Mouse (Mus musculus) erythroblast, embryonic 14.5 days (primary cell): ENCODE results near the gene Gm21028.
"Not testable (repeated sequence)": the region's sequence is repeated elsewhere in the genome, so short reads cannot be mapped to it uniquely, and the experiment has no call there.

Experiments used
- GATA1 ChIP-seq: IDR thresholded peaks from 2 replicates; pipeline ENCODE4 v1.6.1; 2012; ENCODE audit warnings: low read length, inconsistent platforms, mixed read lengths
- TAL1 ChIP-seq: IDR thresholded peaks from 3 replicates; pipeline ENCODE4 v1.6.1; 2012; ENCODE audit warnings: low read length, inconsistent platforms, mixed read lengths

DNA sequence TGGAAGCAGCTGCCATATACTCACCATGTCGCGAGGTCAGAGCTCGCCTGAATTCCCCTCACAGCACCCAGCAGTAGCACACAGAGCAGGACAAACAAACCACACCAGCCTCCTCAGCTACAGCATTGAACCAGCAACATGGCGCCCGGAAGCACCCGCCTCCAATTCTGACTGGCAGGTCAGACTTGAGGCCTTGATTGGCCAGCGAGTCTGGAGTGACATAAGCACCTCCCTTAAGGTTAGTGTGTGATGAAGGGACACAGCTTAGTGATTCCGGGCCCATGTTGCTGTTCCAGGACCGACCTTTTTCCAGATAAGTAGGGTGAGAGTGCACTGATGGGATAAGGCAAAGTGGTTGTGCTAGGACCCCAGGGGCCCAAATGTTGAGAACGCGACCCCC, 14.0 kb upstream of the Gm21028 start, which contains the start of gene Zfp977:
- not testable (repeated sequence) for TF ChIP-seq TAL1, GATA1
